Mouse (Mus musculus) c-Kit-positive CD71-negative TER-119-negative erythroid progenitor cells, embryonic 14.5 days (primary cell): ENCODE measurements around the gene Apoa1.

Experiments
- DNase-seq: peaks from one replicate; pipeline ENCODE4 v3.0.0-alpha.2; 2013; ENCODE audit warnings: low read depth

Gene Apoa1

DNA sequence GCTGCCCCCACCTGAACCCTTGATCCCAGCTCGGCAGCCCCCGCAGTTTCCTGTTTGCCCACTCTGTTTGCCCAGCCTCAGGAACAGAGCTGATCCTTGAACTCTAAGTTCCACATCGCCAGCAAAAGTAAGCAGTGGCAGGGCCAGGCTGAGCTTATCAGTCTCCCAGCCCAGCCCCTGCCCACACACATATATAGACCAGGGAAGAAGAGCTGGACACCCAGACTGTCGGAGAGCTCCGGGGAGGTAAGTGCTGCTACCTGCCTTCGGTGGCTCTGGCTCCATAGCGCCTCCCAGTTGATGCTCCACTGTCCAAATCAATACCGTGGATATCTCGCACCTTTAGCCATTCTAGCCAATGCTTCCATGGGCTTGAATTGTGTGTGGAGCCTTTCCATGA is at the start of gene Apoa1:
Gene Apoa1, plus strand, starts transcription at position 90 of the 400 bp plus-strand sequence.
- DNase-seq: no peak

DNA sequence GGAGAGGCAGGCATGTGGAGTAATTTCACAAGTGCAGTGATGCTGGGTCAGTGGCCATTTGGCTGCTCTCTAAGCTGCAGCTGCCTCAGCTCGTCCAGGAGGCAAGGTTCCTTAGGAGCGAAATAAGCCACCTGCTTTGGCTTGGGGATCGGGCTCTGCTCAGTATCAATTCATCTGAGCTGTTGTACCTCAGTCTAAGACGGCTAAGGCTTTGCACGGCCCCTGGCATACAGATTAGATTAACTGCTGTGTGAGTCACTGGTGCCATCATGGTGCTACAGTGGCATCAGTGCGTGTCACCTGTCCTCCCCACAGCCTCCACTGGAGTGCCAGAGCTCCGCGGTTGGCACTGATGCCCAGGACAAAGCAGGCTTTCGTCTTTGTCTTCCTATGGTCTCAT is 49.8 kb upstream of the Apoa1 start:
- DNase-seq: no peak

DNA sequence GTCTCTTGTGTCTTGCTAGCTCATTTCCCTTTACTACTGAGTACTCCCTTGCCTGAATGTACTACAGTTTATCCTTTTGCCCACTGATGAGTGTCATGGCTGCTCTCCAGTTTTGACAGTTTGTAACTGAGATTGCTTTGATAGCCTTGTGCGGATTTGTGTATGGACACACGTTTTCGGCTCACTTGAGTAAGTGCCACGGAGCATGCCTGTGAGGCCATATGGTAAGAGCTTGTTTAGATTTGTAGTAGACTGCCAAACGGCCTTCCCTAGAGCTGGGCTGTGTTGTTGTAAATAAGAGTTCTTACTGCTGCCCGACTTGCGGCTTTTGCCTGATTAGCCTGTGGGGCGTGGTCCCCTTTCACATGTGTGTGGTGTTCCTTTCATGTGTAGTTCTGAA is 47.1 kb upstream of the Apoa1 start:
- no peak for DNase-seq

DNA sequence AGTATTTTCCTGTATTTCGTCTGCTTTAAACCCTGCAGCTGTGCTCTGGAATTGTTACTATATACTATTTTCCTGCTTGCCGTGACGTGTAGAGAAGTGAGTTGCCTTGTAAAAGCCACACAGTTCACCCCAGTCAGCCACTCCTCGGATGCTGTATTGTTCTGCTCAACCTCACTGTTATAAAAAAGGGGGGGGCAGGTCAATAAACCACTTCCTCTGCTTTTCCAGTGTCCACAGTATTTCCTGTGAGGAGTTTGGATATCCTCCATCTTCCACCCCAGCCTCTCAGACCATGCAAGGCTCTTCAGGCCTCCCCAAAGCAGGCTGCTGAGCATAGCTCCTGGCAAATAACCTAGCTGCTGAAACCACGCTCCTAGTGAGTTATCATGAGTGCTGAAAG is 43.8 kb upstream of the Apoa1 start:
- DNase-seq: no peak

DNA sequence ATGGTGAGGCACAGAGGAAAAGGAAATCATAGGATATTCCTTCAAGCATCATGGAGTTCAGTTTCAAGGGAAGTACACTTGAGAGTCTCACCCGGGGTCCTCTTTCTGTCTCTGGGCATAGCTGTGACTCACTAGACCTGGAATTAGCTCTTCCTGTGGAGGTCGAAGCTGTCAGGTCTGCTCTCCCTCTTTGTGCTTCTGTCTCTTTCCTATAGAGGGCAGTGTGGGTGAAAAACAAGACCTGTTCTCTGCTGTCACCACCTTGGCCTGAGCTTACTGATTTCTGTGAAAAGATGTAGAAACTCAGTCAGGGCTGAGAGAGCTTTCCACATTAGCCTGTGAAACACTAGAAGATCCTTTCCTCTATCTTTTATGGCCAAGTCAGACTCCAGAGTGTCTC is 43.2 kb upstream of the Apoa1 start:
- DNase-seq: peak; percentile 40

DNA sequence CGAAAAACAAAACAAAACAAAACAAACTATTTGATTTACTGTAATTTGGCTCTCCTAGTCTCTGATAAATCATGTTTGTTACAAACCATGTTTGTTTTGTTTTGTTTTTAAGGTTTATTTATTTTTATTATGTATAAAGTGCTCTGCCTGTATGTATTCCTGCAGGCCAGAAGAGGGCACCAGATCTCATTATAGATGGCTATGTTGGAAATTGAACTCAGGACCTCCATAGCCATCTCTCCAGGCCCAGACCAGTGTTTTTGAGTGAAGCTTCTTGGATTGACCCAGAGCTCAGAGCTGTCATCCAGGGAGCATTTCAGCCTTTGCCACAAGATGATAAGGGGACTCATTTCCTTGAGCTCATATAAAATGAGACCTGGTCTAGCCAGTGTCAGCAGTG is 42.0 kb upstream of the Apoa1 start:
- no peak for DNase-seq

DNA sequence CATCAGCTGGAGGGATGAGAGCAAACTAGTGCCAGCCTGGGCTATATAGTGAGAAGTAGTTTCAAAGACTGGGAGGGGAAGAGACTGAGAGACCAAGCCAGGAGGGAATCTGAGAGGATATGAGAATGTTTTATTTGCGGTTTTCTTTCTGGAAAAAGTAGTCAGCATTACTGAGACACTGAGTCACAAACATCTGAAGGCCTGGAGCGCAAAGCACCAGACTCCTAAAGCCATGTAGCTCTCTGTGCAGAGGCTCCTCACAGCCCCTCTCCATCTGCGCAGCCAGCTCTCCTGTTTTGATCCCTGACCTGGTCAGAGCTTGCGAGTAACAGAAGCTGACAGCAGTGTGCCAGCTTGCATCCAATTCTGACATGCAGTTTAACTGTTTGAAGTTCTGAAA is 40.0 kb upstream of the Apoa1 start:
- no peak for DNase-seq

DNA sequence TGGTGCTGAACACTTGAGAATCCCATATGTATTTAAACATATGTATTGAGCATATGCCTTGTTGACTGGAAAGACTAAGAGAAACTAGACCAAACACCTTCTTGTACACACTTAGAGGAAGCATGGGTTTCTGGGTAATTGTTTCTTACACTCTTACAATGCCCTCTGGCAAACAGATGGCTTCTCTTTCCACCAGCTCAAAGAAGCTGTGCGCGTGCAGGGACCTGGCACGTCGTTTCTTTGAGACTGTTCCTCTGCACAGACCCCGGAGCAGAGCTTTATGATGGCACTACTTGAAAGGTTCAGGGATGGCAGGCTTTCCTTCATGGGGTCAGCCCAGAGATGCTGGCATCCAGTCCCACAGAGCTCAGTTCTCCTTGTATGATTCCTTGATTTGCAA is 39.4 kb upstream of the Apoa1 start:
- DNase-seq: no peak

DNA sequence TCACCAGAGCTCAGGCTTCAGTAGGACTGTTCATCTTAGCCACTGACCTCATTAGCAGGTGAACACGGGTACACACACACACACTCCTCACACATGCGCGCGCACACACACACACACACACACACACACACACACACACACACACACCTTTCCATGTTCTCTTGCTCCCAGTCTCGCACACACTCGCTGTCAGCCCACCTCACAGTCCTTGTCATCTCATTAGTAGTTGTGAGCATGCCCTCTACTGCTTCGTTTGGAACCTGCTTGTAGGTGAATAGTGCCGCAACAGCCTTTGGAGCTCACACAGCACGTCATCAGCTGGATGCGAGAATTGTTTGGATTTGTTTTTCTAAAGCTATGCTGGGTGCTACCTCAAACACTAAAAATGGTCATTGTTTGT is 39.0 kb upstream of the Apoa1 start:
- no peak for DNase-seq

DNA sequence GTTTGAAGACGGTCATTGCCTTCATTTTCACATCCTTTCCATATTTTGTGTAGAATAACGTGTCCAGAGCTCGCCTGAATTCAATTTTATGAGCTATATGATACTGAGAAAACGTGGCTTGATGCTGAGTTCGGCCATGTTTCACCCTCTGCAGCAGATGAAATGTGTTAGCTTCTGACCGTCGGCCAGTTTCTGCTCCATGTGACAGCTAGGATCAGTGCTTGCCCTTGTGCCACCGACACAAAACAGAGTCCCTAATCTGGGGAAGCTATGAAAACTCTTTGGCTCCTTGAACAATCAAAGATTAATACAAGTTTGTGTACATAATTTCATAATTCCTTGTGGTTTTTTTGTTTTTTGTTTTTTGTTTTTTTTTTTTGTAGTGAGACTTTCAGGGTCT is 37.1 kb upstream of the Apoa1 start:
- DNase-seq: no peak

DNA sequence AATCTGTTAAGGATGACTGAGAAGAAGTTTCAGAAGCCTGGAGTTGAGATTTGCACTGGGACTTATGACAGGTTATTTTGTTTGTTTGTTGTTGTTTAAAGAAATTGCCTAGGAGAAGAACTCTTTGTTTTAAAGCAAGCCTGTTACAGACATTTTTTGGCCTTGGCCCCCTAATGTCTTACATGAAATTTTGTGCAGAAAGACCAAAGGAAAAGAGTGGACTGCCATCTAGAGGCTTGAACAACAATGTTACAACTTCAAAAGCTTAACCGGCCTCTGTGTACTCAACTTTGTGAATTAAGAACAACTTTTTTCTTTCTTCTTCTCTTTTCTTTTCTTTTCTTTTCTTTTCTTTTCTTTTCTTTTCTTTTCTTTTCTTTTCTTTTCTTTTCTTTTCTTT is 36.7 kb upstream of the Apoa1 start:
- no peak for DNase-seq

DNA sequence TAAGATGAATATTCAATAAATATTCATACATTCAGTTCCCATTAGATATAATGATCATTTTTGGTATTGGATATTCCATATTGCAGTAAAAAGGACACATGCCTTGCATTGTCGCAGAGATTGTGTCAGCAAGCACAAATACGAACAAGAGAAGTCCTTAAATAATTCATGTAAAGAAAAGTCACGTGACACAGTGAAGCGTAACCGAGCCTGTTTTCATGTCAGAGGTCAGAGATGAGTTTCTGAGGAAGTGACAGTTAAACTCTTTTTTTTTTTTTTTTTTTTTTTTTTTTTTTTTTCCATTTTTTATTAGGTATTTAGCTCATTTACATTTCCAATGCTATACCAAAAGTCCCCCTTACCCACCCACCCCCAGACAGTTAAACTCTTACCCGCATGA is 35.7 kb upstream of the Apoa1 start:
- no peak for DNase-seq

DNA sequence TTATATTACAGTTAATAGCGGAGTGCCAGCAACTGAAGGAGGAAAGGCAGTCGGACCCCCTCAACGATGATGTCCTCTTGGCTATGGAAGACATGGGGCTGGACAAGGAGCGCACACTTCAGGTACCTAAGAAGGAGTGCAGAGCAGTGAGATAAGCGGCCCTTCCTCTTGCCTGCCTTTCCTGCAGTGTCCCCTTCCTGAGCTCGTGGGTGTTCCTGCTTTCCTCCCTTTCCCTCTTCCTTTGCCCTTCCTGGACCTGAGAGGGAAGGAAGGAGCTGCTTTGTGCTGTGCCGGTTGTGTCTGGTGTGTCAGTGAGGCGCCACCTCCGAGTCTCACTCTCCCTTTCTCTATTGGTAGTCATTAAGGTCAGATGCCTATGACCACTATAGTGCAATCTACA is 33.6 kb upstream of the Apoa1 start:
- no peak for DNase-seq

DNA sequence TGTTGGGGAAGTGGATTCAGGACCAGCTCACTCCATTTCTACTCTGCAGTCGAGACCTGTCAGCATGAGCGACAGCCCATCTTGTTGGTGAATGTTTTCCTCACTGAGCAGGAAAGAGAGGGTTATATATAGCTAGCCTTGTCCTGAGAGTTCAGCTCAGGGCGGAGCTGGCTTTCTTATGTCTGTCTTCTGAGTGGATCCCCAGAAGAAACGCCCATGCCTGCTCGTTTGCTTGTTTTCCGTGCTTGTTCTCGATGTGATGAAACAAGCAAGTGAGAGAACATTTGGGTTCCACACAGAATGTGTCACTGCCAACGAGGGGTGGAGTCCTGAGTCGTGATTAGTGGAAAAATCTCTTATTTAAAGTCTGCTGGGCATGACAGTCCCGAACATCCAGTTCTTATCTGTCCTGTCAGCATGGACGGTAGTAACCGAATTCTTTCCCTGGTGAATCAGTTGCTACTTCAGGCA is 31.6 kb upstream of the Apoa1 start:
- DNase-seq: no peak

DNA sequence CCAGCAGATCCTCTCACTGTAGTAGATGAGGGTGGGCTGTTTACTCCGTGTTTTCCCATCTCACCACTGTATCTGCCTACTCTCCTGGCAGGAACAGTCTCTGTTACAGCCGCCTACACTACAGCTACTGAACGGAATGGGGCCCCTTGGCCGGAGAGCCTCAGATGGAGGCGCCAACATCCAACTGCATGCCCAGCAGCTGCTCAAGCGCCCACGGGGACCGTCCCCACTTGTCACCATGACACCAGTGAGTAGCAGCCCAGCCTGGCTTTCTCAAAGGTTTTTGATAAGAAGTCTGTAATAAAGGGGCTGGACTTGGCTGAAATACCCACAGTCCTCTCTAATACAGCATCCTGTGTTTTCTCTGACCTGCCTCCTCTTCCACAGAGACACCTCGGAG is 29.9 kb upstream of the Apoa1 start:
- DNase-seq: no peak

DNA sequence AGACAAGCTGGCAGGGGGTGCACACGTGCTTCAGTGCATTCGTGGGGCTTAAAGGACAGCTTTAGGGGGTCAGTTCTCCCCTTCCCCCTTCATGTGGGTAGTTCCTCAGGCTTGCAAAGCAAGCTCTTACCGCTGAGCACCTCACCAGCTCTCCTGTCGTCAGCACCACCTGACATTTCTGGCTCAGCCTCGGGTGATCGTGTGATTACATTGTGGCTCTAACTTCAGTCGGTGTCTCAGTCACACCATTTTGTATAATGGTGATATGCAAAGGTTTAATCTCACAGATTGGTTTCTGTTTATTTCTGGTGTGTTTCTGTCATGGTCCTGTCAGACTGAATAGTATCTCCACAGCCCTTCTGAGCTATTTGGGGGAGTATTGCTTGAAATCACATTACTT is 29.4 kb upstream of the Apoa1 start:
- DNase-seq: no peak

DNA sequence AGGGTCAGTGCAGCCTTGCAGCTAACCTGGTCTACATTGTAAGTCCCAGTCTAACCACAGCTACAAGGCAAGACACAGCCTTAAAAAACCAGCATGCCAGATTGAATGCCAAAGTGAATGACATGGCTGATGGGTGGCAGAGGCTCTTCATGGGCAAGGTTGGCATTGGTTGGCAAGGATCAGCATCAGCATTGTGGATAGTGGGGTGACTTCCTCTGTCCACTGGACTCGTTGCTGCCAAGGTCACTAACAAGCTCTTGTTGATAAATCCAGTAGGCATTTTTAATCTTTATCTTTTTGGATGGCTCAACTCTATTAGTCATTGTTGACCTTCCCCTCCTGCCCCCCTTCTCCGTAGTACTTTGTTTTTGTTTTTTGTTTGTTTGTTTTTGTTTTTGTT is 28.8 kb upstream of the Apoa1 start:
- DNase-seq: no peak

DNA sequence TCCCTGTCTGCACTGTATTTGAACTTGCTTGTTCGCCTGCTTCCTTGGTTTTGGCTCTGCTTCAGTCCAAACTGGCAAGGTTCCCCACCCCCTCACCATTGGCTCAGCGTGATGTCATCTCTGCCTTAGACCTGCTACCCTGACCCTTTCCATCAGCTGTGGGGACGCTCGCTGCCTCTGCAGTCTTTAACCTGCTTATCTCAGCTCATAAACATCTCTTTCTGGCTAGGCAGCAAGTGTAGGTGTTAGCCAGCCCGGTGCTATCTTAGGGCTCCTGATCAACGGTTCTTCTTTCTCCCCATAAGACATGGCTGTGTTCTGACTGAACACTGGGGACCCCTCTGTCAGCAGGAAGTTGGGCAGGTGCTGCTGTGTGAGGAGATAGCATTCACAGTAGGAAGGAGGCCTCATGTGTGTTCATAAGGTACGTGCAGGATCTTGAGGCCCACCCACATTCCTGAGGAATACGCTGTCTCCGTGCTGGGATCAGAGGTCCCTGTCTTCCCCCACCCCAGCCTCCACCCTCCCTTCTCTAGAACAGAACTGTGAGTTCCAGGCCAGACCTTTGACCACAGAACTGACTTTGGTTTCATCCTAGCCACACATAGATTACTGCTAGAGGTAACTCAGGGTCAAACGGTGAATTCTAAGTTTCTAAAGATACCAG is 21.4 kb upstream of the Apoa1 start:
- no peak for DNase-seq

DNA sequence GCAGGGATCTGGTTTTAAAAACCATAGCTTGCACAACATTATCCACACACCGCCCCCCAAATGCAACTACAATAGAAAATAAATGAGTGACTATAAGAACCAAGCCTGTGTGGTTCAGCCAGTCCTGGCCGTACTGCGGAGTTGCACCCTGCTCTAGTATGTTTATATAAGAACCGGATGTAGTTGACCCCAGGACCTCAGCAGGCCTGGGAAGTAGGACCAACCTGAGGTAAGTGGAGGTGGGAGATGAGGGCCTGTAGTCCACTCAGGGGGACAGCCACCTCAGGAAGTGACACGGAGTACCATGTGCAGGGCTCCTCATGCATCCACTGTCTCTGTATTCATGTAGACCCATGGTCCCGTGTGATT is 20.9 kb upstream of the Apoa1 start:
- DNase-seq: no peak

DNA sequence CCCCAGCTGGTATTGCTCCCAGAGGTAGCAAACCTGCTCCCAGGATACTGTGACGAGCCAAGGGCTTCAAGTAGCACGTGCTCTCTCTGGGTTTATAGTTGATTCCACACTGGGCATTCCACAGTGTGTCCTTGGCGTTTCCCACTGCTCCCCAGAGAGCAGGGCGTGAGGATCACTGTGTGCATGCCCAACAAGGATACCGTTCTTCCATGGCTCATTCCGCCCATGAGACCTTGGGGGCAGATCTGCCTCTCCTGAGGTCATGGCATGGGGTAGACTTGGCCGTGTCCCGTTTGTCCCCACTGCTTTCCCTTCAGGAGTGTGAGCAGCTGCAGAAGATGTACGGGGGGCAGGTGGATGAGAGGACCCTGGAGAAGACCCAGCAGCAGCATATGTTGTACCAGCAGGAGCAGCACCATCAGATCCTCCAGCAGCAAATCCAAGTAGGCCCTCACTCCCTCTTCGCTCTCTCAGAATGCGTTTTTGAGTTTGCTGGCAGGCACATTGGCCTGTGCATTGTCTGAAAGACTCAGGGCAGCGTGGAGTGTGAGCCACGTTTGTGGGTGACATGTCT is 19.9 kb upstream of the Apoa1 start:
- DNase-seq: no peak

DNA sequence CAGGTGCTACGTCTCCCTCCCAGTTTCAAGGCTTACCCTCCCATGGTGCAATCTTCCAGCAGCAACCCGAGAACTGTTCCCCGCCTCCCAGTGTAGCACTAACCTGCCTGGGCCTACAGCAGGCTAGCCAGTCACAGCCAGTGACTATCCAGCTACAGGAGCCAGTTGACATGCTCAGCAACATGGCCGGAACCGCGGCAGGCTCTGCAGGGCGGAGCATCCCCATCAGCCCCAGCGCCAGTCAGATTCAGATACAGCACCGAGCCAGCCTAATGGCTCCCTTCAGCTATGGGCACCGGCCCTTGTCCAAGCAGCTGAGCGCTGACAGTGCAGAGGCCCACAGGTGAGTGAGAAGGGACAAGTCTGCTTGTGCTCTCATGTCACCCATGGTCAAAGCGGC is 17.9 kb upstream of the Apoa1 start:
- DNase-seq: no peak

DNA sequence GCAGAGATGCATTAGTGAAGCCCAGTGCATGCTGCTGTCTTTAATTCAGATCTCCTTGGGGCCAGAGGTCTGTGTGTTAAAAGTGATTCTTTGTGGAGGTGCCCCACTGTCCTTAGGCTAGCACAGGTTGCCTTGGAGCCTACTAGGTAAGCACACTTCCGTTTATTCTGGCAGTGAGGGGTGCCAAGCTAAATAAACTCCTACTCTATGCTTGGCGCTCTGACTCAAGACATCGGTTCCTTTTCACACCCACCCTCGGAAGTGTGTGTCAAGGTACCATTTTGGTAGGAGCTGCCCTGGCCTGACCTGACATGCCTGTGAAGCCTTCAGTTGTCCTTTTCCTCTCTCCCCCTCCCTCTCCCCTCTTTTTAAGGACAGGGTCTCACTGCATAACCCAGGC is 14.1 kb upstream of the Apoa1 start:
- no peak for DNase-seq

DNA sequence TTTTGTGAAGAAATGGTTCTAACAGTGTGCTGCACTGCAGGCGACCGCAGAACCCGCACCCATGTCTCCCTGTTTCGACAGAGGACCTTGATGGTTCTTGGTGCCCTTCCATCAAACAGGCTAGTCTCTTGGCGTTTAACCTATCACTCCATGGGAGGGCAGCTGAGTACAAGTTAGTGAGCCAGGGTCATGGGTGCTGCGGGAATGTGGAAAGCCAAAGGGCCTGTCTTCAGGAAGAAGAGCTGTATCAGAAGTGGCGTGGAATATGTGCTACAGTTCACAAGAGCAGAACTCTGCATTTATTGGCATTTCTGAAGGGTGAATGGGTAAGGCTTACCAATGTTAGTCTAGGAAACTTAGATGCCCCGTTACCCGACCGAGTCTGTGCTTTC is 13.4 kb upstream of the Apoa1 start:
- no peak for DNase-seq
